Mouse (Mus musculus) heart, postnatal 4 days (tissue): ENCODE results near the gene Ankrd35. TPM values are rescaled to one million over a fixed set of nuclear protein-coding genes. Genes with fewer than 3 reads are reported as not detected.
"Not testable (repeated sequence)": the region's sequence is repeated elsewhere in the genome, so short reads cannot be mapped to it uniquely, and the experiment has no call there.

Experiments used
- DNase-seq: peaks from one replicate; pipeline ENCODE4 v3.0.0; 2021
- total RNA-seq, 2 experiments: library from RNA; stranded (reverse); gene quantifications; 2 replicates each; pipeline ENCODE4 v1.2.3; 2021

Ankrd35 gene
- total RNA-seq, 2 experiments from 2014 or later = 0.14 to 0.19 TPM

DNA sequence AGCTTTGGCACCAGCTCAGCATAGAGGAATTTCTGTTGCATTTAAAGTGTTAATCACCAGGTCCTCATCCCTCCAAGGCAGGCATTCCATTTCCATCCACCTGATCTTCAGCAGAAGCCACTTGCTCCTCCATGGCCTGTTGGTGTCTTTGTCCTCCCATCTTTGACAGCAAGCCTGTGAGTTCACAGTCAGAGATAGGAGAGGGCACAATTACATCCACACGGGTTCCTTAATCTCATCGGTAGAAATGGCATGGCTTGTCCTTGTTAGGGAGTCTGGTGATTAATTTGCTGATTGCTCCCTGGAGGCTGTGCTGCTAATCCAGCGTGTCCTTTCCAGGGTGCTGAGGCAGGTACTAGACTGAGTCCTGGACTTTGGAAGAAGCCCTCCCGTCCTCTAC, 3.6 kb downstream of the Ankrd35 start:
- no peak for DNase-seq

DNA sequence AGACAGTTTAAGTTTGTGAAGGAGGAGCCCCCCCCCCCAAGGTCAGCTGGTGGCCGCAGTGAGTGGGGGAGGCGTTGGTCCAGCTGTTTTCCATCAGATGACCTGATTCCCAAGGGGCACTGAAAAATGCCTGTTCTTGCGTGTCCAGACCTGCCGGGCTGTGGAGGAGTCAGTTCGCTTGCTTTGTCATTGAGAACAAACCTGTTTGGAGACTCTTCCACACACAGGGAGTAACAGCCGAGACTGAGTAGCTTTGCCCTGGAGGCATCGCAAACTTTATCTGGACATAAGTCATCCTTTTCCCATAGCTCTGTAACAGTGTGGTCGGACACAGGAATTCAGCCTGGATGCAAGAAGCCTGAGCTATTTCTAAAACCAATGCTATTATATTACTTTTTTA, 4.5 kb downstream of the Ankrd35 start:
- DNase-seq = peak; percentile 18

DNA sequence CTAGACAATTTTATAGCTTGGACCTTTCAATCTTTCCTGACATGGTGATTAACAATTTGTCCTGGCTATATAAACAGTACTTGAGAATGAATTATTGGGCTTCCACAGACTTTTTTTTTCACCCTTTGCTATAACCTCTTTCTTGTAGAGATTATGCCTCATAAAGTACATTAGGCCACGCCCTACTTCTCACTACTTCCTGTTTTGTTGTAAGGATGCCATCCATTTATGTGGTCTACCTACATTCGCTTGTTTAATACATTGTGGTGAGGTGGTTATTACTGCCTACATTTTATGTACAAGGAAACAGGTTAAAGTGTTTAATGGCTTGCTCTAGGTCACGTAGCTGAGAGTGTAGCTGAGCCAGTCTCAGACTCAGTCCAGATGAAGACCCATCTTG, 5.2 kb downstream of the Ankrd35 start:
- DNase-seq = no peak

DNA sequence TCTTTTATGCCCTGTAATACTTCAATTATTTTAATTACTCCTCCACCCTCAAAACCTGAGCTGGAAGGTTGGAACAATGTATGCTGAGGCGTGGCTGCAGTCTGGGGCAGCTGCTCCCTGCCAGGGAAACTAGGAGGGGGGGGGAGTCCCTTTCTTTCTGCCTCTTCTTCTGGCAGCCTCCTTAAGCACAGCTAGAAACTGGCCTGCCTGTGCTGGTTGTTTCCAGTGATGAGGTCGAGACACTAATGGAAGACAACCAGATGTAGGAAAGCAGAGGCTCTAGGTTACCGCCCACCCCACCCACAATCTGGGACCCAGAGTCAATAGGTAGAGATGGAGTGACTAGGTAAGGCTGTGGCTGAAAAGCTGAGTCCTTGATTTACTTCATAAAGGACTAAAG, 5.8 kb downstream of the Ankrd35 start:
- DNase-seq = no peak

DNA sequence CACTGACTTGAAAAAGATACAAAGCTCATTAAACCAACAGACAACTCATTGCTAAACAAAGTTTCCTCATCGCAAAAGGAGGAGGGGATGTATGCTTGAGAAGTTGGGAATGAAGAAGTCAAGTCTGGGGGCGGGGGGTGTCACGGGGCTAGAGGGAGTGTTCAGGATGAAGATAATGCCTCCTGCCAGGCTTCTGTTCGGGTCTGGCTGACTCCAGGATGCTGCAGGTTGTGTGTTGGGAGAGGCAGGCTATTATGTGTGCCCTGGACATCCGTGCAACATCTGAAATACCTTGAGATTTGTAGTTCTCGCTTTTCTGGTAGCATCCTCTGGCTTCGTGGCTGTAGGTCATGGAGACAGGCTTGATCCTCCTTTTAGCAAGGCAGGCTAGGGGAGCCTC, 8.5 kb downstream of the Ankrd35 start:
- no peak for DNase-seq

DNA sequence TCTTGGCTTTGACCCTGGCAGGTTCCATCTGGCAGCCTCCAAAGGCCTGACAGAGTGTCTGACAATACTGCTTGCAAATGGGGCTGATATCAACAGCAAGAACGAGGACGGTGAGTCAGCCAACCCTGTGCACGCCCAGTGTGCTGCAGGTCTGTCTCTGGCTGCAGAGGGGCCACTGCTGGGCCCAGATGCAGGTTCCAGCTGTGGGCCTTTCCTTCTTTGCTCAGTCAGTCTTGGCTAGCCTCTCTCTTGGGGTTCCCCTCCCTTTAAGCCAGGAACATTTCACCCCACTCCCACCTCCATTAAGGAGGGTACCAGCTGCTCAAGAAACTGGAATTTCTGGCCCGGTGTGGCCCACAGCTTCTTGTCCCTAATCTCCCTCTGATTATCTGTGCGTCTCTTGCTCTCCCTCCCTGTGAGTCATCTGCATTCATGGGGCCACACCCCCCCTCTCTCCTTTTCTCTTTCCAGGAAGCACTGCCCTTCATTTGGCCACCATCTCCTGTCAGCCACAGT, 9.3 kb downstream of the Ankrd35 start:
- no peak for DNase-seq

DNA sequence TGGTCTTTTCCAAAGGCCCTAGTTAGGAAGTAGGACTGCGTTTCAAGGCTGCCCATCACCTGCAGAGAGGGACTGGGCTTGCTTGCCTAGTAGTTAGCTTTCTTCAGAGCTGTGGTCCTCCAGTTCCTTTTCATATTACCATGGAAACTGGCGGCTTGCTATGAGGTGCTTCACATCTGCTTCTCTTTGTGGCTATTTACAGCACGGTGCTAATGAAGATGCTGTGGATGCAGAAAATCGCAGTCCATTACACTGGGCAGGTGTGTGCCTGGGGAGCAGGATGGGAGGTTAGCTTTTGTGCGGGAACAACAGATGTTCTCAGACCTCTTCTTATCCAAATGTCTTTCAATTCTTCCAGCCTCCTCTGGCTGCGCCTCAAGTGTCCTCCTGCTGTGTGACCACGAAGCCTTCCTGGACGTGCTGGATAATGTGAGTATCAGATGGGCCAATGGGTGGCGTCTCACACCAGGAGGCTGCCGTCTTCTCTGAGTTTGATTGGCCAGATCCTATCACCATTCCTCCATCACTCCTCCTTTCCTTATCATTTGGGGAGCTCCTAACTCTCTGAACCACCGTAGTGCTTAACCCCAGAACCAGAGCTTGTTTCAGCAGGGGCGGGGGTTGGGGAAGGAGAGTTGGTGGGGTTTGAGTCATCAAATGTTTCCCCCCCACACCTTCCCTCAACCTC, 10.5 kb downstream of the Ankrd35 start:
- DNase-seq = no peak

DNA sequence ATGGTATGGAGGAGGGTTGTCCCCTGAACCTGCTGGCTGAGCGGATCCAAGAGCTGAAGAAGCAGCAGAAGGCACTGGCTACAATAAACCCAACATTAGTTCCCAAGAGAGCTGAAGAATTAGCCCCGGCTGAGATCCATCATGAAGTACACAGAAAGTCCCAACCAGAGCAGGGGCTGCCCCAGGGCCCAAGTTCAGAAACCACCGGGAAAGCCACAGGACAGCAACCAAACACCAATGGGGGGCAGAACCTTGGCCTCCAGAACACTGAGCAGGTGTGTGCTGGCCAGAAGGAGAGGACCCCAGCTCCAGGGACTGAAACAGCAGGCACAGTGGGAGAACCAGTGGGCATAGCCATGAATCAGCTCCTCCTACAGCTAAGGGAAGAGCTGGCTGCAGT, 13.6 kb downstream of the Ankrd35 start:
- DNase-seq = no peak

DNA sequence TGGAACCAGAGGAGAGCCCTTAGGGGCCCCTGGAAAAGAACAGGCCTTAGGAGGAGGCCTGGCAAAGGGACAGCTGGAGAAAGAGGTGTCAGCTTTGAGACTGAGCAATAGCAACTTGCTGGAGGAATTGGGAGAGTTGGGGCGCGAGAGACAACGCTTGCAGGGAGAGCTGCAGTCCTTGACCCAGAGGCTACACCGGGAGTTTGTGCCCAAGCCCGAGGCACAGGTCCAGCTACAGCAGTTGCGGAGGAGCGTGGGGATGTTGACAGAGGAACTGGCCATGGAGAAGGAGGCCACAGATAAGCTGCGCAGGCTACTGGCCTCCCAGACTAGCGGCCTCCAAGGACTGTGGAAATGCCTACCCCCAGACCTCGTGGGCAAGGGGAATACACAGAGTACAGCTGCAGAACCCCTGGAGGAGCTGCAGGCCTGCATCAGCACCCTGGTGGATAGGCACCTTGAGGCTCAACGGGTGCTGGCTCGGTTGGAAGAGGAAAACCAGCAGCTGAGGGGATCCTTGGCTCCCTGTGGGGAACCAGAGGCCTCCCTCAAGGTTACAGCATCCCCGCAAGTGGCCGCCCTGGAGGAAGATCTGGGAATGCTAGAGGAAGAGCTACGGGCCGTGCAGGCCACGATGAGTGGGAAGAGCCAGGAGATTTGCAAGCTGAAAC, 14.4 kb downstream of the Ankrd35 start:
- DNase-seq = no peak

DNA sequence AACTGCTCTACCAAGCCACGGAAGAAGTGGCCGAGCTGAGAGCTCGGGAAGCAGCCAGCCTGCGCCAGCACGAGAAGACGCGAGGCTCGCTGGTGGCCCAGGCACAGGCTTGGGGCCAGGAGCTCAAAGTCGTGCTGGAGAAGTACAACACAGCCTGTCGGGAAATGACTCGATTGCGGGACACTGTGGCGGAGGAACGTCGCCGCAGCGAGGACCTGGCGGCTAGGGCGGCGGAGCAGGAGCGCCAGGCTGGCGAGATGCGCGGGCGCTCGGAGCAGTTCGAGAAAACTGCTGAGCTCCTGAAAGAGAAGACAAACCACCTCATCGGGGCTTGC, 14.9 kb downstream of the Ankrd35 start:
- no peak for DNase-seq

DNA sequence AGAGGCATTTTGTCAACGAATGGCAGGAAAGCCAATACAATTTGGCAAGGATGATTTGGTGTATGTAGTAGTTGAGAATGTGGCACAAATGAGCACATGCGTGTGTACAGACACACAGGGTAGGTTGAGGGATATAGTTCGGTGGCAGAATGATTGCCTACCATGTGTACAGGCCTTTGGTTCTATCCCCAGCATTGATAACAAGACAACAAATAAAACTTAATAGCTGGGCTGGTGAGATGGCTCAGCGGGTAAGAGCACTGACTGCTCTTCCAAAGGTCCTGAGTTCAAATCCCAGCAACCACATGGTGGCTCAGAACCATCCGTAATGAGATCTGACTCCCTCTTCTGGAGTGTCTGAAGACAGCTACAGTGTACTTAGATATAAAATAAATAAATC, 16.1 kb downstream of the Ankrd35 start:
- not testable (repeated sequence) for DNase-seq

DNA sequence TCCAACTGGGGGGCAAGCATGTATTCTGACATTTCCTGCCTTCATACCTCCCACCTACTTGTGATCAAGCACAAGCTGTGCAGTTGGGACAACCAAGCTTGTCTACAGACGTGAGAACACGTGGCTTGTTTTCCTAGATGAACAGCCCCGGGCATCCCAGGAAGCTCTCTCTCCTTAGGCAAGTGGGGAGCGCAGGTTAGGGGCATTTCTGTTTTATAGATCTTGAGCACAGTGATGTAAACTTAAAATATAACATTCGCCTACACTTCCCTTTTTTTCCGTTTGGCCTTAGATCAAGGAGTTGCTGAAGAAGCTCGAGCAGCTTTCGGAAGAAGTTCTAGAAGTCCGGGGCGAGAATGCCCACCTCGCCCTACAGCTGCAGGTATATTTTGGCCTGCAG, 18.9 kb downstream of the Ankrd35 start:
- no peak for DNase-seq

DNA sequence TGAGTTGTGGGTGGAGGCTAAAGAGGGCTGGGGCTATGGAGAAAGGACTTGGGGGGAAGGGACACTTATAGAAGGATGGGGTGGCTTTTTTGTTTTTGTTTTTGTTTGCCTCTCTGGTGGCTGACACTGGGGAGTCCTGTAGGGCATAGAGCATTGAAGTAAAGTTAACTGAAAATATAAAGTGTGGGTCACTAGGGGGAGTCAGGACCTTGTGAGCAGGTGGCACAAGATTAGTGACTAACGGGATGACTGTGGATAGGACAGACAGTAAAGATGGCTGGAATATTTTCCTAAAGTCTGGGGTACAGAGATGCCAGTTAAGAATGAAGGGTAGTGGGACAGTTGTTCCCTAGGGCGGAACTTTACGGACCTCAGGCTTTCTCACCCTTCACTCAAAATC, 20.4 kb downstream of the Ankrd35 start:
- DNase-seq = no peak

DNA sequence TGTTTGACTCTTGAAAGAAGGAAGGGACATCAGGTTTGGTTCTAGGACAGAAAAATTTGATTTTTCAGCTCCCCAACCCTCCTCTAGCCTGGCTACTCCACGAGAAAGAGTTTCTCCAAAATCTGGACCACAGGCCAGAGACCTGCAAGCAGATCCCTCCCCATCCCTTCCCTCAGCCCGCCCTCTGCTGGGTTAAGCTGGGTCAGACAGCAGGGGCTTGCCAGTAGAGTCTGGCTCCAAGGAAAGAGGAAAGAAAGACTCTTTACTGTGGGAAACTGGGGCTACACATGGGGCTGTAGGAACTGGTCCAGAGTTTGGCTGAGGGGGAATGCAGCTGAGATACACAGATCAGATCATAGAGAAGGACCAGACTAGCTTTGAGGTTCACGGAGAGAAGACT, 22.6 kb downstream of the Ankrd35 start:
- DNase-seq = peak; percentile 68

DNA sequence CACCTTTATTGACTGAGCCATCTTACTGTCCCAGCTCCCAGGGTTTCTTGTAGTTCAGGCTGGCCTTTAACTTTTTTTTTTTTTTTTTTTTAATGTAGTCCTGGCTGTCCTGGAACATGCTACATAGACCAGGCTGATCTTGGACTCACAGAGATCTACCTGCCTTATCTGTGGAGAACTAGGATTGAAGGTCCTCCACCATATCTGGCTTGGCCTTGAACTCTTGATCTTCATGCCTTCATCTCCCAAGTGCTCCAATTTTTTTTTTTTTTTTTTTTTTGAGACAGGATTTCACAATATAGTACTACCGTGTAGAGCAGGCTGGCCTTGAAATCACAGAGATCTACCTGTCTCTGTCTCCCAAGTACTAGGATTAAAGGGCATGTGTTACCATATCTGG, 23.6 kb downstream of the Ankrd35 start:
- DNase-seq = no peak

DNA sequence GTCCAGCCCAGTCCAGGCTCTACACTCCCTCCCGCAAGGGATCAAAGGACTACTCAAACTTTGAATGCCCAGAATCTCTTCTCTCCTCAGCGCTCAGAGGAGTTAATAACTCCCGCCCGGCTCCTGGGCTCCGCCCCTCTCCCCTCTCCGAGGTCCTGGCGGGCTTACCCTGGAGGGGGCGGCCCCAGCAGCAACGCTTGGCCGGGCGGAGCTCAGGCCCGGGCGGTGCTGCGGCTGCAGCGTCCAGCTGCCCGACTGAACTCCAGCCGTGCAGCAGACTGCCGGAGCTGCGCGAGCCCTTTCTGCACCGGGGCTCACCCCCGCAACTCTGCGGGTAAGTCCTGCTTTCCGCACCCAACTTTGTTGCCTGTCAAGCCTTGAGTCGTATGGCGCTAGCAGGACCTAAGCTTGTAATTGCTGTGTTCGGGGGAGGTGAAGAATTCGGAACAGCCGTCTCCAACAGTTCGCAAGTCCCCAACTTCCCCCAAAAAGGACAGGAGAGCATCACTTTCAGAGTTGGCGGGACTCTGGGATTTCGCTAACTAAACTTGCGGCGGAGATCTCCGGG, 26.4 kb downstream of the Ankrd35 start, which contains the start of gene Pias3:
Gene Pias3, plus strand, starts transcription at position 187 of the 568 bp plus-strand sequence.
- peak; percentile 90 for DNase-seq

DNA sequence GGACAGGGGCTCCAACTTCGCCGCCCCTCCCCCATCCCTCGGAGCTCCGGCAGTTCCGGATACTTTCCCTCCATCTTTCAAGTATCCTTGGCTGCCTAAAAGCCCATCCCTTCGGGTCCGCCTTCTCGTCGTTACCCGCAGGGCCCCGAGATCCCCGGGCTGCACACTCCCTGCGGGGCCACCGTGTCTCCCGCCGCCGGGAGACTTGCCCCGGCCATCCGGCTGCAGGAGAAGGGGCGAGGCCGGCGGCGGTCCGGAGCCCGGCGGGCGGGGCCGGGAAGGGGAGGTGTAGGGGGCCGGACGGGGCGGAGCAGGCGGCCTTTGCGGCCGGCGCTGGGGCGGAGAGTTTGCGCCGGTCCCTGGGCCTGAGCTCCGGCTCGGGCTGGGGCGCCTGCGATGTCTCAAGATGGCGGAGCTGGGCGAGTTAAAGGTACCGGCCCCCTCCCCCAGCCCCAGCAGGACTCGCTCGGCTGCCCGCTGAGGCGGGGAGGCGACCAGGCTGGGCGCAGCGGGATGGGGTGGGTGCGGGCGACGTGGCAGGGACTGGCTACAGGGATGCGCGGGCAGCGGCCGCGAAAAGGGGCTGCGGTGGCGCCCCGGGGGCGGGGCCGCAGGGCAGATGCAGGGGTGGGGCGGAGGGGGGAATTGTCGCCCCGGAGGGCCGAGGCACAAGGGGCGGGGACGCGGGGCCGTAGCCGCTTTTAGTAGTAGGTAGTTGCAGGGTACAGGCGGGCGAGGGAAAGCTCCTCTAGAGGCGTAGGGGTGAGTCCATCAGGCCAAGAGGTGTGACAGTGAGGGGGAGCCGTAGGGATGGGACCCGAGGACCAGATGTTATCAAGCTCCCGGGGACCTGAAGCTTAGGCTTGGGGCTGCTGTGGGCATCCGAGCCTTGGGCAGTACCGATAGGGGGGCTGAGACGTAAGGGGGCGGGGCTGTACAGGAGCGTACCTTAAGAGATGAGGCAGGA, 27.1 kb downstream of the Ankrd35 start:
- peak; percentile 93 for DNase-seq

DNA sequence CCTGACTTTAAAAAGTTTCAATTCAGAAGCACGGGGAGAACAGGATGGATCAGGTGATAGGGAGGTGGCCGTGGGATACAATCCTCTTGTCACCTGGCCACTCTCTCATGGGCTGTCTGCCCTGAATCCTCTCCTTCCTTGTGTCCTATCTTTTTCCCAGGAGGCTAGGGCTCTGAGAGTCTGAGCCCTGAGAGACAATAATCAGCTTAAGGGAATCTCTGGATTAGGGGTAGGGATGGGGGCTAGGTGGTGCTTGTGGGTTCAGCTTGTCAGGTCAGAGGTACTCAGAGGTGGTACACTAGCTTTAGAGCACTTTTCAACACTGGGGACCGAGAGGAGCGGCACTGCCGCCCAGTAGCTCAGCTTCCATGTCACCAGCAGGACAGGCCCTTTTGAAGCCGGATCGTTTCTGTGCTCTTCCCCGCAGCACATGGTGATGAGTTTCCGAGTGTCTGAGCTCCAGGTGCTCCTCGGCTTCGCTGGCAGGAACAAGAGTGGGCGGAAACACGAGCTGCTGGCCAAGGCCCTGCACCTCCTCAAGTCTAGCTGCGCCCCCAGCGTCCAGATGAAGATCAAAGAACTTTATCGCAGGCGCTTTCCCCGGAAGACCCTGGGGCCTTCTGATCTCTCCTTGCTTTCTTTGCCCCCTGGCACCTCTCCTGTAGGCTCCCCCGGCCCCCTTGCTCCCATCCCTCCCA, 29.2 kb downstream of the Ankrd35 start:
- no peak for DNase-seq

DNA sequence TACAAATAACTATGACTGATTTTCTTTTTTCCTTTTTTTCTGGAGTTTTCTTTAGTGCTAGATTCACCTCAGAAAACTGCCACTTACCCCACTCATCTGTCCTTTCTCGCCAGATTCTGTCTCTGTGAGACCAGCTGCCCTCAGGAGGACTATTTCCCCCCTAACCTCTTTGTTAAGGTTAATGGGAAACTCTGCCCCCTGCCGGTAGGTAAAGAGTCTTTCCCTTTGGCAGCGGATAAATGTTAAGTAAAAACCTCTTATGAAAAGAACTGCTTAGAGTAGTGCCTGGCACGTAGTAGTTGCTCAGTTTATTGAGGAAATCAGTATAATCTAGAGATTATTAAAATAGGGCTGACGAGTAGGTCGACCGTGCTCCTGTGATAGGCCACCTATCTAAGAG, 30.4 kb downstream of the Ankrd35 start:
- peak; percentile 46 for DNase-seq

DNA sequence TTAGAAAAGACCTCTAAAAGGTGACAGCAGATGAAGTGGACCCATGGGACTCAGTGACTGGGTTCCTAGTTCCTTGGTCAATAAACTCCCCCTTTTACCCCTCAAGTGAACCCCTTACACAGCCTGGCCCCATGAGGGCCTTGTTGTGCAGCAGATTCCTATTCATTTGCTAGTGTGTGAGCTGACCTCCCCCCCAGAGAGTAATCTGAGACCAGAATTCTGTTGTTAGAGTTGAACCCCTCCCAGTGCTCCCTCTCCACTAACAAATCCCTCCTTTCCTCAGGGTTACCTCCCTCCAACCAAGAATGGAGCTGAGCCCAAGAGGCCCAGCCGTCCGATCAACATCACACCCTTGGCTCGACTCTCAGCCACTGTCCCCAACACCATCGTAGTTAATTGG, 31.1 kb downstream of the Ankrd35 start:
- no peak for DNase-seq

DNA sequence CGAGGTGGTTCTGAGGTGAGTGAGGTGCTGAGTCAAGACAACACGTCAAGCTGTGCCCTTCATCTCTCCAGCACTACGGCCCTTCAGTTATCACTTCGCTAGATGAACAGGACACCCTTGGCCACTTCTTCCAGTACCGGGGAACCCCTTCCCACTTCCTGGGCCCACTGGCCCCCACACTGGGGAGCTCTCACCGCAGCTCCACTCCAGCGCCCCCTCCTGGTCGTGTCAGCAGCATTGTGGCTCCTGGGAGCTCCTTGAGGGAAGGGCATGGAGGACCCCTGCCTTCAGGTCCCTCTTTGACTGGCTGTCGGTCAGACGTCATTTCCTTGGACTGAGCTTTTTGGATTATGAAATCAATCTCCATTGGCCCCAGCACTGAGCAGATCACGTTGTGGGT, 34.8 kb downstream of the Ankrd35 start:
- peak; percentile 45 for DNase-seq

DNA sequence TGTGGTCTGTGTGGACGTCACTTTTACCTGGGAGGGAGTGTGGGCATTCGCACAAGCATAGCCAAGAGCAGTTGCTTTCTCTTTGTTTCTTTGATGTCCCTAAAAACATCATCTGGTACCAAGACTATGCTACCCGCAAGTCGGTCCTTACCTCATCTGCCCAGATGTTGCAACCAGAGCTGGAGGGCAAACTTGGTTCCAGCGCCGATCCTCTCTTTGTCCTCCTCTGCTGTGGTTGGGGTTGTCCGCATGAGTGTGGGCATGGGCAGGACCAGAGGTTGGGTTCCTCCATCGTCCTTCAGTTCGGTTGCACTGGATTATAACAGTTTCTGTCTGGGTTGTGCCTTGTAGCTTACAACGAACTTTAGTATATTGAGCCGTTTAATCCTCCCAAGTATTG, 36.3 kb downstream of the Ankrd35 start:
- no peak for DNase-seq
